26 mouse cellular contexts compared by ENCODE assay signal in genomic region chr8:70183194-70183593, GRCm38 (mm10). TPM values are rescaled to one million over a fixed set of nuclear protein-coding genes. Genes with fewer than 3 reads are reported as not detected.
DNase-seq lines count a peak whose midpoint lies in the region; ATAC-seq lines count a peak whose summit lies in the region.
"Had no signal": no experiment of that assay in that cellular context is flagged by ENCODE, and none has a peak within 500 bp of the region (broad histone marks: within the 10 kb centered on the region; RNA-seq: fewer than 3 reads in every experiment).

No protein-coding gene starts in this region.

- DNase-seq in adrenal gland, postnatal 14 days: peak; percentile 53
- no peak for DNase-seq in adrenal gland, postnatal 4 days (ENCODE audit: low spot score in 2 of 2)
- DNase-seq in liver, embryonic 11.5 days (ENCODE audit: low spot score): no peak
- no peak for DNase-seq in liver
- peak; percentile 14 for DNase-seq in ovary, postnatal 36 days (ENCODE audit: low spot score)
- DNase-seq in ovary, postnatal 10 days (ENCODE audit: low spot score): no peak
- DNase-seq: cerebellum, adult 11 months; cerebellum, adult 2 months; cerebellum, adult 9-11 months; cerebellum, postnatal 25 days; forebrain, postnatal 0 days; gastrocnemius, postnatal 36 days; heart, adult 2 months; heart, postnatal 14 days; heart, postnatal 4 days had no signal

- H3K36me3 ChIP-seq in liver, embryonic 11.5 days (ENCODE audit: control insufficient read depth, insufficient read depth, low read length): peaks cover 17% of the 10 kb centered on the region

- H3K27me3 ChIP-seq in liver, embryonic 11.5 days (replicated peaks; ENCODE audit: control insufficient read depth, insufficient read depth, low read length): no peaks in the 10 kb centered on the region
- H3K27me3 ChIP-seq: embryonic facial prominence, embryonic 12.5 days; embryonic facial prominence, embryonic 15.5 days; heart, embryonic 13.5 days had no signal

- no peak for ATAC-seq in liver, embryonic 11.5 days (replicated peaks; ENCODE audit: low FRiP score)
- ATAC-seq: CD4-positive, CD25-positive, alpha-beta regulatory T cell, adult 4 months; forebrain, embryonic 14.5 days; forebrain, postnatal 0 days; hindbrain, postnatal 0 days; inflammation-experienced regulatory T-cells, adult 6 months had no signal

- H3K27ac ChIP-seq in liver, embryonic 11.5 days (ENCODE audit: low read depth, low read length): 0 out of 2 replicates have a peak overlapping the region, but pooled peaks have one; percentile 41
- H3K27ac ChIP-seq: embryonic facial prominence, embryonic 12.5 days; embryonic facial prominence, embryonic 15.5 days; heart, adult 2 months; heart, embryonic 10.5 days; heart, embryonic 13.5 days; hindbrain, embryonic 14.5 days; hindbrain, postnatal 0 days had no signal

- 83% methylated on average over 4 of the region's 4 CpGs for WGBS in liver, embryonic 11.5 days

- no peak overlapping the region for H3K9ac ChIP-seq in liver, embryonic 11.5 days (ENCODE audit: low read depth, low read length)
- H3K9ac ChIP-seq: embryonic facial prominence, embryonic 12.5 days; embryonic facial prominence, embryonic 15.5 days; forebrain, postnatal 0 days; heart, embryonic 13.5 days; hindbrain, embryonic 14.5 days had no signal

- peaks cover 21% of the 10 kb centered on the region for H3K4me1 ChIP-seq in liver, embryonic 11.5 days (replicated peaks; ENCODE audit: control insufficient read depth, insufficient read depth, low read length)
- H3K4me1 ChIP-seq: embryonic facial prominence, embryonic 12.5 days had no signal

- no peaks in the 10 kb centered on the region for H3K9me3 ChIP-seq in liver, embryonic 11.5 days (ENCODE audit: control insufficient read depth, low read length)
- H3K9me3 ChIP-seq: embryonic facial prominence, embryonic 12.5 days; embryonic facial prominence, embryonic 15.5 days; heart, embryonic 10.5 days; heart, embryonic 13.5 days had no signal

- H3K4me3 ChIP-seq in liver, embryonic 11.5 days (ENCODE audit: low read depth, low read length): no peak overlapping the region
- H3K4me3 ChIP-seq: embryonic facial prominence, embryonic 12.5 days; embryonic facial prominence, embryonic 15.5 days; heart, adult 2 months; heart, embryonic 10.5 days; heart, embryonic 13.5 days had no signal

- no peak overlapping the region for H3K4me2 ChIP-seq in liver, embryonic 11.5 days
- H3K4me2 ChIP-seq: embryonic facial prominence, embryonic 12.5 days; embryonic facial prominence, embryonic 15.5 days; heart, embryonic 13.5 days; hindbrain, embryonic 14.5 days had no signal

RNA-seq across cellular contexts. Expression of gene Tmem161a, which starts 11.0 kb away (rescaled TPM):
- 48.9 and 50.7 TPM in 2 replicates for total RNA-seq in adrenal gland, postnatal 14 days (2021)
- total RNA-seq in adrenal gland, postnatal 4 days (2021): 10 to 100 TPM; 63.4 to 66.8 TPM
- polyA plus RNA-seq in liver, embryonic 11.5 days (2014; fragmentation: Nextera tagmentation; extraction: Ambion mirVana): 53.1 and 53.4 TPM in 2 replicates

RNA-seq across cellular contexts. Expression of gene Slc25a42, which starts 28.9 kb away (rescaled TPM):
- total RNA-seq in adrenal gland, postnatal 14 days (2021): 132 and 144 TPM in 2 replicates
- total RNA-seq in adrenal gland, postnatal 4 days (2021): 10 to 100 TPM; 27.8 to 39.2 TPM
- 7.1 and 7.9 TPM in 2 replicates for polyA plus RNA-seq in liver, embryonic 11.5 days (2014; fragmentation: Nextera tagmentation; extraction: Ambion mirVana)

RNA-seq across cellular contexts. Expression of gene Mef2b, which starts 43.7 kb away (rescaled TPM):
- 0.41 and 0.56 TPM in 2 replicates for total RNA-seq in adrenal gland, postnatal 14 days (2021)
- 1 to 10 TPM; 1.5 to 1.6 TPM for total RNA-seq in adrenal gland, postnatal 4 days (2021)
- polyA plus RNA-seq in liver, embryonic 11.5 days (2014; fragmentation: Nextera tagmentation; extraction: Ambion mirVana): 0.45 and 0.51 TPM in 2 replicates
- total RNA-seq: common myeloid progenitor, adult 5-6 weeks; granulocyte monocyte progenitor cell, adult 5-6 weeks had no signal

RNA-seq across cellular contexts. Expression of gene Borcs8, which starts 43.9 kb away (rescaled TPM):
- total RNA-seq in adrenal gland, postnatal 14 days (2021): 49.2 and 50.5 TPM in 2 replicates
- total RNA-seq in adrenal gland, postnatal 4 days (2021): 10 to 100 TPM; 55.5 to 56.4 TPM
- 38.6 and 46.2 TPM in 2 replicates for polyA plus RNA-seq in liver, embryonic 11.5 days (2014; fragmentation: Nextera tagmentation; extraction: Ambion mirVana)

RNA-seq across cellular contexts. Expression of gene Rfxank, which starts 44.2 kb away (rescaled TPM):
- total RNA-seq in adrenal gland, postnatal 14 days (2021): 16.9 and 18.8 TPM in 2 replicates
- total RNA-seq in adrenal gland, postnatal 4 days (2021): 10 to 100 TPM; 15.9 to 18.9 TPM
- 15.2 and 16.7 TPM in 2 replicates for polyA plus RNA-seq in liver, embryonic 11.5 days (2014; fragmentation: Nextera tagmentation; extraction: Ambion mirVana)

Comparison
In these comparisons a context has a peak if more than half of its experiments do, and no peak if none do; other contexts are left out.
1. DNase-seq: peak in adrenal gland, postnatal 14 days (single experiment) and ovary, postnatal 36 days (single experiment); none in adrenal gland, postnatal 4 days (0 of 2), liver, embryonic 11.5 days (single experiment), liver (single experiment) and ovary, postnatal 10 days (single experiment).